Mouse (Mus musculus): Measurements from ENCODE around the gene Erp27.

GRCm38 (mm10) chr6:136874599-136874998 is 47.4 kb downstream of the Erp27 start:
- TF ChIP-seq EP300 (optimal IDR thresholded peaks at IDR 0.05) = no peak
- no peak for TF ChIP-seq CTCF (IDR thresholded peaks at IDR 0.05; ENCODE audit: low read depth)

Measured in stomach, postnatal 0 days (tissue).